Mouse (Mus musculus) myocyte (in vitro differentiated cells): ENCODE data around the gene Scrt2.

Experiments used
- CEBPB ChIP-seq: IDR thresholded peaks from 2 replicates; pipeline ENCODE4 v1.6.1; 2011; ENCODE audit warnings: mild to moderate bottlenecking, moderate library complexity; ENCODE audit not compliant: poor library complexity, insufficient read depth, severe bottlenecking
- E2F4 ChIP-seq: IDR thresholded peaks from one replicate; pipeline ENCODE4 v1.6.1; 2011; ENCODE audit warnings: mild to moderate bottlenecking, control low read depth, moderate library complexity; ENCODE audit not compliant: insufficient read depth
- MAX ChIP-seq: IDR thresholded peaks from one replicate; pipeline ENCODE4 v1.6.1; 2011; ENCODE audit warnings: low read depth, mild to moderate bottlenecking, control low read depth
- MYOD1 ChIP-seq, 3 experiments: IDR thresholded peaks; one replicate each; pipeline ENCODE4 v1.6.1; 2011; ENCODE audit warnings: control low read depth in 2 of 3, low read depth in 2 of 3, mild to moderate bottlenecking in 2 of 3, moderate library complexity in 1 of 3; ENCODE audit not compliant: insufficient read length in 2 of 3, control insufficient read depth in 1 of 3
- MYOG ChIP-seq, 3 experiments: IDR thresholded peaks; one replicate each; pipeline ENCODE4 v1.6.1; 2011; ENCODE audit warnings: control low read depth in 2 of 3, low read depth in 2 of 3, mild to moderate bottlenecking in 2 of 3; ENCODE audit not compliant: insufficient read length in 2 of 3, control insufficient read depth in 1 of 3, insufficient read depth in 1 of 3
- POLR2A ChIP-seq: IDR thresholded peaks from one replicate; pipeline ENCODE4 v1.6.1; 2011; ENCODE audit warnings: low read depth, mild to moderate bottlenecking, control low read depth, moderate library complexity; ENCODE audit not compliant: insufficient read length
- POLR2AphosphoS2 ChIP-seq: IDR thresholded peaks from one replicate; pipeline ENCODE4 v1.6.1; 2011; ENCODE audit warnings: low read depth, control low read depth; ENCODE audit not compliant: insufficient read length
- REST ChIP-seq: IDR thresholded peaks from one replicate; pipeline ENCODE4 v1.6.1; 2011; ENCODE audit warnings: mild to moderate bottlenecking, control low read depth, moderate library complexity; ENCODE audit not compliant: insufficient read depth, insufficient read length
- SRF ChIP-seq: IDR thresholded peaks from one replicate; pipeline ENCODE4 v1.6.1; 2011; ENCODE audit warnings: low read depth; ENCODE audit not compliant: control insufficient read depth, insufficient read length
- TCF12 ChIP-seq: IDR thresholded peaks from one replicate; pipeline ENCODE4 v1.6.1; 2011; ENCODE audit warnings: mild to moderate bottlenecking, control low read depth; ENCODE audit not compliant: poor library complexity, insufficient read depth, severe bottlenecking
- TCF3 ChIP-seq: IDR thresholded peaks from one replicate; pipeline ENCODE4 v1.6.1; 2011; ENCODE audit warnings: low read depth, control low read depth; ENCODE audit not compliant: insufficient read length
- USF1 ChIP-seq: IDR thresholded peaks from one replicate; pipeline ENCODE4 v1.6.1; 2011; ENCODE audit warnings: low read depth, mild to moderate bottlenecking, control low read depth, moderate library complexity

DNA sequence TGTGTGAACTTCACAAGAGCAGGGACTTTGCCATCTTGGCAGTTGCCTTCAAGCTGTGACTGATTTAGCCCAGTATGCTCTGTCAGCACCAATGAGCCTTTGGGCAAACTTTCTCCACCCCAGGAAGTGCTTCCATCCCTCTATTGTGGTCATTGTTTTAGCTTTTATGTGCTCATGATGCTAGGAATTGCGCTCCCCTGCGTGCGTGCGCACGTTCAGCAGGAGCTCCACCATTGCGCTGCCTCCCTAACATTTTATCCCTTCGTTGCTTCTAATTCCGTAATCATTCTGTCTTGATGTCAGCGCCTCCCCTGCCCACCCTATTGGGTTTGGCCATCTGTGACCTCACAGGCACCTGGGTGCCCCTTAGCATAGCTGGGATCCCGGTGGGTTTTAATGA is 25.3 kb downstream of the Scrt2 start:
- TF ChIP-seq POLR2AphosphoS2, result no peak
- TF ChIP-seq POLR2A, result no peak
- TF ChIP-seq E2F4, result no peak
- TF ChIP-seq TCF12, result no peak
- TF ChIP-seq USF1, result no peak
- TF ChIP-seq CEBPB, result no peak
- TF ChIP-seq MYOG (IDR thresholded peaks at IDR 0.05; ENCODE audit: control insufficient read depth in 1 of 3, insufficient read depth in 1 of 3, insufficient read length in 2 of 3, low read depth in 2 of 3), result no peak
- TF ChIP-seq MAX, result no peak
- no peak for TF ChIP-seq MYOD1 (IDR thresholded peaks at IDR 0.05; ENCODE audit: control insufficient read depth in 1 of 3, insufficient read length in 2 of 3, low read depth in 2 of 3)
- no peak for TF ChIP-seq SRF
- no peak for TF ChIP-seq REST
- no peak for TF ChIP-seq TCF3
